Mouse (Mus musculus) myocyte (in vitro differentiated cells): ENCODE results near the gene Orc5.

Experiments used
- E2F4 ChIP-seq: IDR thresholded peaks from one replicate; pipeline ENCODE4 v1.6.1; 2011; ENCODE audit warnings: mild to moderate bottlenecking, control low read depth, moderate library complexity; ENCODE audit not compliant: insufficient read depth
- MAX ChIP-seq: IDR thresholded peaks from one replicate; pipeline ENCODE4 v1.6.1; 2011; ENCODE audit warnings: low read depth, mild to moderate bottlenecking, control low read depth
- MYOD1 ChIP-seq, 3 experiments: IDR thresholded peaks; one replicate each; pipeline ENCODE4 v1.6.1; 2011; ENCODE audit warnings: control low read depth in 2 of 3, low read depth in 2 of 3, mild to moderate bottlenecking in 2 of 3, moderate library complexity in 1 of 3; ENCODE audit not compliant: insufficient read length in 2 of 3, control insufficient read depth in 1 of 3
- POLR2A ChIP-seq: IDR thresholded peaks from one replicate; pipeline ENCODE4 v1.6.1; 2011; ENCODE audit warnings: low read depth, mild to moderate bottlenecking, control low read depth, moderate library complexity; ENCODE audit not compliant: insufficient read length
- POLR2AphosphoS2 ChIP-seq: IDR thresholded peaks from one replicate; pipeline ENCODE4 v1.6.1; 2011; ENCODE audit warnings: low read depth, control low read depth; ENCODE audit not compliant: insufficient read length
- TCF12 ChIP-seq: IDR thresholded peaks from one replicate; pipeline ENCODE4 v1.6.1; 2011; ENCODE audit warnings: mild to moderate bottlenecking, control low read depth; ENCODE audit not compliant: poor library complexity, insufficient read depth, severe bottlenecking
- TCF3 ChIP-seq: IDR thresholded peaks from one replicate; pipeline ENCODE4 v1.6.1; 2011; ENCODE audit warnings: low read depth, control low read depth; ENCODE audit not compliant: insufficient read length

- TF ChIP-seq POLR2A (no peak), TCF3 (no peak), POLR2AphosphoS2 (no peak), TCF12 (no peak), MAX (no peak), E2F4 (no peak), MYOD1 (IDR thresholded peaks at IDR 0.05; ENCODE audit: control insufficient read depth in 1 of 3, insufficient read length in 2 of 3, low read depth in 2 of 3) (no peak)
These were observed 98.5 kb downstream of the Orc5 start for GRCm38 (mm10) chr5:22451764-22452163.
